Mouse (Mus musculus) granulocyte monocyte progenitor cell, adult 5-6 weeks (primary cell): ENCODE results near the gene Adgre5. TPM values are rescaled to one million over a fixed set of nuclear protein-coding genes. Genes with fewer than 3 reads are reported as not detected.
A peak's percentile ranks its signal among the peaks of the same experiment; 100 is the strongest.

ENCODE experiments used
- ATAC-seq: replicated peaks from 2 replicates; pipeline ENCODE4 v1.8.0; 2016; ENCODE audit warnings: mild to moderate bottlenecking, moderate TSS enrichment, inconsistent platforms; ENCODE audit not compliant: poor library complexity, severe bottlenecking
- total RNA-seq, 2 experiments: library from RNA; stranded (forward) in 1 of 2; stranded (reverse) in 1 of 2; fragments of 200-712, 200-1000 nt in 1 of 2; fragments of >200 nt in 1 of 2; fragmentation: Nextera tagmentation in 1 of 2; gene quantifications; 2 replicates each; pipeline ENCODE4 v1.2.3; 2014 to 2017

The Adgre5 gene
- total RNA-seq, 2 experiments from 2014 or later = 25.7 to 27.2 TPM

DNA sequence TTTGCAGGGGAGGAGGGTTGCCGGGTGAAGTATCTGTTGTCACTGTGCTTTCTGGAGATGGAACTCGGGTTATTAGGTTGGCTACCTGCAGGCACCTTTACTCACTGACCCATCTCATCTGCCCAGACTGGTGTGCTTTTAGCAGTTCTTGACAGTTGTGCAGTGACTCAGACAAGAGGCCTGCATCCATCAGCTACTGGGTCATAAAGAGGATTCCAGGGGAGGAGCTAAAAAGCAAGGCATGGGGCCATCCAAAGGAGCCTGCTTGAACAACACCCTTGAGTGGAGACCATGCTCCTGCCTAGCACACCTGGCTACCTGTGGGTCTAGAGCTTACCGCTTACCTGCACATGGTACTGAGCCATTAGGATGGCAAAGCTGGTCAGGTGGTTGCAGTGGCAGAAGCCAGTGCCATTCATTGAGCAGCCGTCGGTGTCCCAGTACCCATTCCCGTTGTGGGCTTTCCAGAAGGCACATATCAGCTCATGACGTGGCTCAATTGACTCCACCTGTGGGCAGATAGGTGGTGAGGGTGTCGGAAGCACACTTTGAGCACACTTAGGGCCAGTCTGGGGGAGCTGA is 15.5 kb downstream of the Adgre5 start:
- ATAC-seq = no peak

DNA sequence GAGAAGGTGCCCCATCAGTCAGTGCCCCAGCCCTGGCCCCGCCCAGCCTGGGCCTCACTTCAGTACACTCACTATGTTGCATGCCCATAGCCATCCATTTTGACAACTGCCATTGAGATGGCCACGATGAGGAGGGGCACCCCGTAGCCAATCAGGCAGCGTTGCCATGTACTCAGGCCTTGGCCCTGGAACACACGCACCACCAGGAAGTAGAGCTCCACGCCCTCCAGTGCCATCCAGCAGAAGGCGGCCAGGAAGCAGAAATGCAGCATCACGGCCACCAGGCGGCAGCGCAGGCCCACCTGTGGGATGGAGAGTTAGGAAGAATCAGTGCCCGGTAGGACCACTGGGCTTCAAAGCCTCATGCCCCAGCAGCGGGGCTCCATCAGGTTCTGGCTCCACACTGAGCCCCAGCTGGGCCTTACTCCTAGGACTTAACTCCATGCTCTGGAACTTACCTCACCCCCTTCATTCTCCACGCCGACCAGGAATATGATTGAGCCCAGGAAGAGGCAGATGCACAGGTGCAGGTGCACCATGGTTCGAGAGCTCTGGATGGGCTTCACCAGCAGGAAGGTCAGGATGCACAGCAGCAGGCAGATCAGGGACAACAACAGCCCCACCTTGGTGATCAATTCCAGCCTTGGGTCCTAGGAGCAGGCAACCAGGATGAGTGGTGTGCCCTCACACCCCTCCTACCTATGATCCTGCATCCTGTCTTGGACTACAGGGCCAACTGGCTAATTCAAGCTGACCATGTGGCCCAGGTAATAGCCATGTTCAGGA is 16.2 kb downstream of the Adgre5 start:
- ATAC-seq = peak; percentile 85

DNA sequence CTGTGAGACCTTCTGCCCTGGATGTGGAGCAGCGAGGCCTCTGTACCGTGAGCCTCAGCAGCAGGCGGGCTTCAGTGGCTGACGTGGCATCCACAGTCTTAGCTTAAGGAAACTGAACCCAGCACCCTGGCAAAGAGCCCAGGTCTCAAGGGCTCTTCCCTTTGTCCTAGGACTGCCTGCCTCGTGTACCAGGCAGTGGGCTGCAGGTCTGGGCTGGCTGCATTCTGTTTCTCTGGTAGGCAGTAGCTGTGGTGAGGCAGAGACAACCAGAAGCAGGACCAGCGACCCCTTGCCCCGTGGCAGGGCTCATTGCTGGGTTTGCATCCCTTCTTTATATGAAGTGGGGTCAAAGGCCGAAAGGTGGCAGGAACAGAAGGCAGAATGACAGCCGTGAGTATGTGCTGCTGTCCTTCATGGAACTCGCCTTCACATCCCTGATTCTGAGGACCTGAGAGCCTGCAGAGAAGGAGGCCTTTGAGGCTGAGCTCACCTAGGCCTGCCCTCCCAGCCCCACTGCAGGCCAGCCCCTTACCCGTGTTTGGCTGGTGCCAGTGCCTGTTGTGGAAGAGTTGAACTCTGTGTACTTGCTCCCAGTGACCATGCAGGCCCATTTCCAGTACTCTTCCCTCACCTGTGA is 17.6 kb downstream of the Adgre5 start:
- no peak for ATAC-seq

DNA sequence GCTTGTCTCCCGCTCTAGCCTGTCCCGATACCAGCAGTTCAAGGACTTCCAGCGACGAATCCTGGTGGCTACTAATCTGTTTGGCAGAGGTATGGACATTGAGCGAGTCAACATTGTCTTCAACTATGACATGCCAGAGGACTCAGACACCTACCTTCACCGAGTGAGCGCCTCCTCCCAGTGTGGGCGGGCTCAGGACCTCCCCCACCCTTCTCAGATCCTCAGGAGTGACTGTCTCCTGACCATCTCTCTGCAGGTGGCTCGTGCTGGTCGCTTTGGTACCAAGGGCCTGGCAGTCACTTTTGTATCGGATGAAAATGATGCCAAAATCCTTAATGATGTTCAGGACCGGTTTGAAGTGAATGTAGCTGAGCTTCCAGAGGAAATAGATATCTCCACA is 18.5 kb downstream of the Adgre5 start:
- no peak for ATAC-seq

DNA sequence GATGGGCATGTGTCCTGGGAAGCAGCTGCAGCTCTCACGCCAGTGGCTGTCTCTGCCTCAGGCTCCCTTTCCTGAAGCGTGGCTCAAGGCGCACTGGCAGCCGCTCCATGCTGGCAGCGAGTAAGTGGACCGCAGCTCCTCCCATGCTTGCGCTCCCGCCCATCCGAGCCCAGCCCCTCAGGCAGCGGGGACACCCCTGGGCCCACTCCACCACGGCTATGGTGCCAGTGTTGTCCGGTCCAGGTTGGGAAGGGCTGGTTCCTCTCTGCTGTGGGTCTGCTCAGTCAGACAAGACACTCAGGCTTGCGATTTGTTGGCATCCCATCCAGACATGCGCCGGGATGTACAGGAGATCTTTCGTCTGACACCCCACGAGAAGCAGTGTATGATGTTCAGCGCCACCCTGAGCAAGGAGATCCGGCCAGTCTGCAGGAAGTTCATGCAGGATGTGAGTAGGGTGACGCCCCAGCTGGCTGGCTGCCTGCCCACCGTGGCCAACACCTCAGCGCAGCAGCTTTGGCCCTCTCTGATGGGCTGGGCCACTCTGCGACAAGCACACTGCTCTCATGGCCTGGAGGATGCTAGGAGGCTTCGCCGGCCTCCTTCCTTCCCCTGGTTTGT is 19.6 kb downstream of the Adgre5 start:
- ATAC-seq = no peak

DNA sequence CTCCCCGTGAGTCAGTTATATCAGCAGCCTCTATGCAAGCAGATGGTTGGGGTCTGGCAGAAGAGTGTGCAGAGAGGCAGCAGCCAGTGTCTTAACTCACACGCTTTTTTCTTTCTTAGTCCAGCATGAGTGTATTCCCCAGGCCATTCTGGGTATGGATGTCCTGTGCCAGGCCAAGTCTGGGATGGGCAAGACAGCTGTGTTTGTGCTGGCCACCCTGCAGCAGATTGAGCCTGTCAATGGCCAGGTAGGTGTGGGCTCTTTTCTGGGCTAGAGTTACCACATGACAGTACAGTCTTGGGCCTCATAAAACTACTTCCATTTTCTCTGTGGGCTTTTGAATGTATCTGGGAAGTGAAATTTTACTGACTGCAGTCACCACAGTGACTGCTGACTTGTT is 21.4 kb downstream of the Adgre5 start:
- ATAC-seq = no peak

DNA sequence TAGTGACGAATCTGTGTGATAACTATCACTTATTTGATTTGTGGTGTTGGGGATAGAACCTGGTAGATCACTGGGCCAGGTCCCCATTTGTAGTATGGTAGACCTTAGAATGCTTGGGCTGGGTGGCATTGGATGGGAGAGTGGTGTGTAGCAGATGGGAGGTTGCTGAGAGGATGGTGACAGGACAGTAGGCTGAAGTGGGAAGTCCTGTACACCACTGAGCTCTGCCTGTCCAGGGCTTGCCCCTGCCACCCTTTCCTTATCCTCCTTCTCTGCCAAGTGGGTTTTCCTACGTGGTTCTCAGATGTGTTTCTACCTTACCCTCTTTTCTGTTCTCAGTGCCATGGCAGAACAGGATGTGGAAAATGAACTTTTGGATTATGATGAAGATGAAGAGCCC is 22.1 kb downstream of the Adgre5 start:
- ATAC-seq = no peak

DNA sequence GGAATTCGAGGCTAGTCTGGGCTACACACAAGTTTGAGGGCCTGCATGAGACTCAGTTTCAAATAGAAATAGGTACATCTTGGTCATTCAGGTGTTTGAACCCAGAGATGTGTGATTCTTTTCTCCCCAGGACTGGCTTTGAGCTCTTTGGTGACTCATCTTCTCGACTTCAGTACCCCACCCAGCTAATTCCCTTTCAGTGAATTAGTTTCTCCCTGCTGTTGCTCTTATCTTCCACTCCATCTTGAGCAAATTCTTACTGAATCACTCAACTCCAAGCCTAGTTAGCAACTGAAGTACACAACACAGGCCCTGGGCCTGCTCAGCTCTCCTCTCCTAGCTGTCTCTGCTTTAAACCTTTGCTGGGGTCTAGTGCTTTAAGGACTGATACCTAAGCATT is 24.6 kb downstream of the Adgre5 start:
- no peak for ATAC-seq

DNA sequence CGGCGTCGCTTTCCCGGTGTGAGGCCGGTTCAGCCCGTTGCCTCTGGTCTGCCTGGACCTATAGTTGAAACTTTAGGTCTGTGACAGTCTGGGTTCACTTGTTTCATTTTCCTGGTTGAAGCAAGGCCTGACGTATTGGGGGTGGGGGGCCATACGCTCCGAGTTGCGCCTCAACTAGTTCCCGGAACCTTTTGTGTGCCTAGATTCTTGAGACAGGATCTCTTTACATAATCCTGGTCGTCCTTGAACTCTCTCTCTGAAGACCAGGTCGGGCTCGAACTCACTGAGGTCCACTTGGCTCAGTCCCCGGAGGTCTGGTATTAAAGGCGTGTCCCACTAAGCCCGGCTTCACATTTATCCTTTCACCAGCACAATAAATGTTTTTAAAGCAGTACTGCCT is 25.4 kb downstream of the Adgre5 start:
- ATAC-seq = no peak

DNA sequence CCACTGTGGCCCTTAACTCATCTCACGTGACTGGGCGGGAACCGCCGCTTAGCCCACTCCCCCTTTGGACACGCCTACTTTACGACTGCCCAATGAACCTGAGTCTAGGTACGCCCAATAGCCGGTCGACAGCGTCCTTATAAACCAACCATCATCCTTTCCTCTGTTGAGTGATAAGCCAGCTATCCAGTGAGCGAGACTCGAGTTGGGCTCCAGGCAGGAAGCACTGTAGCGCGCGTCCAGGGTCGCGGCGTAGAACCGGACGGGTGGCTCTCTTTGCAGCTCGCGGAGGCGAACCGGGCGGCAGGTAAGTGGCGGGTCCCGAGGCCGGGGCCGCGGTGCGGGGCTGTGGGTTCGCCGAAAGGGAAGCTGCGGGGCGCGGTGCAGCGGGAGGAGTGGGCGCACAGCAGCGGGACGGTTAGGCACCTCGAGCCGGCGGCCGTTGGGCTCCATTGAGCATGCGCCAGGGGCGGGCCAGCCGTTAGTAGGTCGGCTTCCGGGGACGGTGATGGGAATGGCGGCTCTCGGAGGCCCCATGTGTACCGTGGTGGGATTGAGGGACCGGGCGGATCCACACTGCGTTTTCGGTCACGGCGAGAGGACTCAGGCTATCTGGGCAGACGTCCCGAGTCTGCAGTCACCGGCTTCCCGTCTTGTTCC is 26.0 kb downstream of the Adgre5 start, which contains the start of gene Ddx39:
TSS of gene Ddx39 (plus strand) at position 147 of the 660 bp plus-strand sequence.
- ATAC-seq = peak; percentile 94

DNA sequence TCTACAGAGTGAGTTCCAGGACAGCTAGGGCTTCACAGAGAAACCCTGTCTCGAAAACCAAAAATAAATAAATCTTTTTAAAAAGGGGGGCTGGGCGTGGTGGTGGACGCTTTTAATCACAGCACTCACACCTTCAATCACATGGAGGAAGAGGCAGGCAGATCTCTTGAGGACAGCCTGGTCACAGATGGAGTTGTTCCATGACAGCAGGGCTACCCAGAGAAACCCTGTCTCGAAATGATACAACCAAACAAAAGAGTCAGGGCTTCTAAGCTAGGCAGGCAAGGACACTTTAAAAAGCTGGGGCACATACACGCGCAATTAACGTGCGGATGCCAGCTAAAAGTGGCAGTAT is 26.5 kb downstream of the Adgre5 start:
- no peak for ATAC-seq

DNA sequence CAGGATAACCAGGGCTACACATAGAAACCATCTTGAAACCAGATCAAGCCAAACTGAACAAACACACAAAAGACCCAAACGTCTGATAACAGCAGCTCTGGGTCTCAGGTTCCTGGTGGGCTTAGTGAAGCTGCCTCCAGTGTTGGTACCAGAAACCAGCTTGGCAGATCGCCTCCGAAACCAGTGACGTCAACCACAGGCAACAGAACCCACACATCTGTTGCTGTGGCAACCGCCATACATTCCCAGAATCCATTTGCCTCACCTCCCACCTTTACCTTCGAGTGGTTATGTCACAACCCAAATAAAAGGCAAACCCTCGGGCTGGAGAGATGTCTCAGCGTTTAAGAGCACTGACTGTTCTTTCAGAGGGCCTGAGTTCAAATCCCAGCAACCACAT is 33.6 kb downstream of the Adgre5 start:
- ATAC-seq = no peak

DNA sequence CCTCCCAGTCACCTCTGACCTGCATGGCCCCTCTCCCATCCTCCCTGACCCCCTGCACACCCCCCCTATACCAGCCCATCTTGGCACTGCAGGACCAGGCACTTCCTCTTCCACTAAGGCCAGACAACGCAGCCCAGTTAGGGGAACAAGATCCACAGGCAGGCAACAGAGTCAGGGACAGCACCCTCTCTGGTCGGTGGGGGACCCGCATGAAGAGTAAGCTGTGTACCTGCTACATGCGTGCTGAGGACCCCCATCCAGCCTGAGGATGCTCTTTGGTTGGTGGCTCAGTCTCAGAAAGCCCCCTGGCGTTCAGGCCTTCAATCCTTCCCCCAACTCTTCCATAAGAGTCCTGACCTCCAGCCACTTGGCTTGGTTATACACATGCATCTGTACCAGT is 34.7 kb downstream of the Adgre5 start:
- no peak for ATAC-seq

DNA sequence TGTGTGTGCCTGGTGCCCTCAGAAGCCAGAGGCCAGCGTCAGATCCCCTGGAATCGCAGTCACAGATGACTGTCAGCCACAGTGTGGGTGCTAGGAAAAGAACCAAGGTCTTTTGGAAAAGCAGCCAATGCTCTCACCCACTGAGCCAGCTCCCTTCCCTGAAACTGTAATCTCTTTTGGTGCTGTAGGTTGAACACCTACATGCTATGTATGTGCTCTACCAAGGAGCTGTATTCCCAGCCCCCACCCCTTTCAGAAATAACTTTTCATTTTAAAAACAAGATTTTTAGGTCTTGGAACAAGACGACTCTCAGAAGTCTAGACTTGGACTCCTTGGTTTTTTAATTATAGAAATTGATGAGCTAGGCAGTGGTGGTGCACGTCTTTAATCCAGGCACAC is 37.7 kb downstream of the Adgre5 start:
- no peak for ATAC-seq

DNA sequence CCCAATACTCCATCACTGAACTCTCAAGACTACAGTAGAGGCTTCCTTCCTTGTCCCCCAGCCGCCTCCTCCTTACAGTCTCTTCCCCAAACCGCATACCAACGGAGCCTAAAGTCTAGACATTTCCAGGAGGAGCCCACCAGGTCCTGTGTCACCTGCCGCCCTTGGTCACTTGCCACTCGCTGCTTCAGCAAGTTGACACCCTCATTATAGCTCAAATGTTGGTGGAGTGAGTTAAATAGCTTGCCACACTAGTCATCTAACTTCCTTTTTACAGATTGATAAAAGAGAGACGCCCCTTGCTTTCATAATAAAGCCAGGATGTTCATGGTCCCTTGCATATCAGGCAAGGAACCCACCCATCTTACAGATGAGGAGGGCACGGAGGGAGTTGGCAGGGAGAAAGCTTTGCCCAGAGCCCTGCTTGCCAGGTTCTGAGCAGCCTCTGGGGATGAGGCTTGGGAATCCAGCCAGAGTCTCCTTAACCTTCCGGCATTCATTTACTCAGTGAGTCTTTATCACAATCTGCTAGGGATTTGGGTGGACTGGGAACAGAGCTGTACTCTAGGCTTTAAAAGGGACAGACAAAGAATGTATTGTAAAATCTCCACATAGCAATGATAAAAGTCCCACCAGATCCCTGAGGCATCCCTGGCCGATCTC is 40.6 kb downstream of the Adgre5 start:
- no peak for ATAC-seq

DNA sequence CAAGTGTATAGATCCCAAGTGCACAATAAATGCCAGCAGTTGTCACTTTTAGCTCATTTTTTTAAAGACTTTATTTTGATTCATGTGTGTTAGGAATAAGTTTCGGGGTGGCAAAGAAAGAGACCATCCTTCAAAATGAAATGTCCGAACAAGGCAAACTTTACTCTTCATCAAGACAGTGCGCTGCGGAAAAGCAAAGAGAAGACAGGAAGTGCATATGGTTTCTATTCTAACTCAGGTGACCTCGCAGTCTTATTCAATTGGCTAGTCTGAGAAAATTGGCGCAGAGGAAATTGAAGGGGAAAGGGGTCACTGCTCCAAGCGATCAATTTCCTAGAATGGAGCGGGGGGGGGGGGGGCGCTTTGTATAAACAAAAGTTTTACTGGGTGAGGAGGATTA is 41.6 kb downstream of the Adgre5 start:
- no peak for ATAC-seq

DNA sequence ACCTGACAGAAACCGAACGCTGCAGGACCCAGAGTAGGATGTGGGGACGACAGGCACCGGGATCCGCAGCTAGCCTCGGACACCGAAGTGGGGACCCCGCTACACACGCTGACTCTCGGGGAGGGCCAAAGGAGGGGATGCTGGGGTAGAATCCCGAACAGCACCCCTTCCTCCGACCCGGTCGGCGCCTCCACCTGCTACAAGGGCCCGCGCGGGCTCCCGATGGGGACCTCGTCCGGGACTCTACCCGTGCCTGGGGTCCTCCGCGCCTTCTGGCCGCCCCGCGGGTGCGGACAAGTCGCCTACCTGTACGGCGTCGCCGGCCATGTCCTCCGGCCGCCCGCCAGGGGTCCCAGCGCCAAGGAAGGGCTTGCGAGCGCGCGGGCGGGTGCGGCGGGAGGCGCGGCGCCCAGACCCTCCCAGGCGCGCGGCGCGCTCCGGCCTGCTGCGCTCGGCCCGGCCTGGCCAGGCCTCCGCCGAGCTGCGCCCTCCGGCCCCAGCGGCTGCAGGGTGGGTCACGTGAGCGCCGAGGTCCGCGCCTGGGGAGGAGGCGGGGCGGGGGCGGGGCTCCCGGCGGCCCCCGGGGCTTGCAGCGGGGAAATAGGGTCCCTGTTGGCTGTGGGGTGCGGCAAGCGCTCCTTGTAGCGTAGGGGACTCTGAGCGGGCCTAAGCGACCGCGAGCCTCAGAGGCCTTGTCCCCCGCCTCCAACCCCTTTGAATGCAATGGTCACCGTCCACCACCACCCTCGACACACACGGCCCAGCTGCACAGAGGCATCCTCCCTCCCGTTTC is 42.3 kb downstream of the Adgre5 start, which contains the start of gene Pkn1:
TSS of gene Pkn1 (minus strand) at position 519 of the 793 bp plus-strand sequence.
- ATAC-seq = peak; percentile 45

DNA sequence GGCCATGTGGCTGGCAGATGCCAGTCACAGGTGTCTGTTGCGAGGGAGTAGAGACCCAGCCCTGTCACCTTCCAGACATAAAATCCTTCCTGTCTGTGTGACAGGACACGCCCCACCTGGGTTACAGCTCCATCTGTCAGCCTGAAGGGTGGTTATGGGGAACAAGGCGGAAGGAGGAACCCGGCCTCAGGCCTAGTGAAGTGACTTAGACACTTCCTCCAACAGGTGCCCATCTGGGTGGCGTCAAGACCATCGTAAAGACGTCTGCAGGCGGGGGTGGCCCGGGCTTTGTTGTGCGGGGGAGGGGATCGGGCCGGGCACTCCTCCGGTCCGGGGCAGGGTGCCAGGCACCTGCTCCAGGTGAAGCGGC is 42.9 kb downstream of the Adgre5 start:
- peak; percentile 66 for ATAC-seq
